Mouse (Mus musculus) megakaryocyte, embryonic 14.5 days (primary cell): Measurements from ENCODE around the gene Ice1.

Source experiments
- FLI1 ChIP-seq: IDR thresholded peaks from 2 replicates; pipeline ENCODE4 v1.6.1; 2012; ENCODE audit warnings: low read length, inconsistent platforms, mixed read lengths
- GATA1 ChIP-seq: IDR thresholded peaks from 3 replicates; pipeline ENCODE4 v1.6.1; 2012; ENCODE audit warnings: mixed read lengths, low read length, inconsistent platforms, borderline replicate concordance

DNA sequence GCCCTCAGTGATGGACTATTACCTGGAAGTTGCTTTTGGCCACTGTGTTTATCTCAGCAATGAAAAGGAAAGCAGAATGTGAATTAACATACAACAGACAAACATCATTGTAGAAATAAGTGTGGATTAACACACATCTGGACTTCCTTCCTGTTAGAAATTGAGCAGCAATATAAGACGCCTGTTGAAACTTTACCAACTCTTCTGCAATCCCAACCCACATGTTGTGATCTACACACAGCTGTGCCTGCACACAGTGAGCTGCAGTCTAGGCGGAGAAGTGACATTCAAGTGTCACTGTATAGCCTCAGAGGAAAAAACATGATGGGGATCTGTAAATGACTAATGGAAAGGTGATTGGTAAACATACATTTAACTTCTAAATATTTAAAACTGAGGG lies 69.5 kb downstream of the Ice1 start:
- TF ChIP-seq GATA1 (no peak), FLI1 (no peak)
